Mouse (Mus musculus) limb, embryonic 15.5 days (tissue): Measurements from ENCODE around the gene Sidt1. TPM values are rescaled to one million over a fixed set of nuclear protein-coding genes. Genes with fewer than 3 reads are reported as not detected.
"Not testable (repeated sequence)": the region's sequence is repeated elsewhere in the genome, so short reads cannot be mapped to it uniquely, and the experiment has no call there.

Experiments used
- ATAC-seq: fragments of 200-750 bp; cut with Nextera tagmentation; 2 replicates; pipeline ENCODE4 v1.8.0; 2017; ENCODE audit warnings: low read depth, moderate TSS enrichment; ENCODE audit not compliant: insufficient number of reproducible peaks, low FRiP score, low TSS enrichment
- H3K27ac ChIP-seq: fragments of 300-500 bp; sonication (generic); 2 replicates; pipeline ENCODE4 v1.5.1; 2015; ENCODE audit warnings: moderate library complexity, mild to moderate bottlenecking, inconsistent platforms
- H3K27me3 ChIP-seq: fragments of 300-500 bp; sonication (generic); 2 replicates; pipeline ENCODE4 v1.6.1; 2015; ENCODE audit warnings: inconsistent platforms
- H3K36me3 ChIP-seq: fragments of 300-500 bp; sonication (generic); 2 replicates; pipeline ENCODE4 v1.6.1; 2015; ENCODE audit warnings: inconsistent platforms
- H3K4me1 ChIP-seq: fragments of 300-500 bp; sonication (generic); 2 replicates; pipeline ENCODE4 v1.6.1; 2015; ENCODE audit warnings: inconsistent platforms
- H3K4me2 ChIP-seq: fragments of 300-500 bp; sonication (generic); 2 replicates; pipeline ENCODE4 v1.6.1; 2015; ENCODE audit warnings: mild to moderate bottlenecking, inconsistent platforms
- H3K4me3 ChIP-seq: fragments of 300-500 bp; sonication (generic); 2 replicates; pipeline ENCODE4 v1.5.1; 2015; ENCODE audit warnings: mild to moderate bottlenecking, inconsistent platforms
- H3K9ac ChIP-seq: fragments of 300-500 bp; sonication (generic); 2 replicates; pipeline ENCODE4 v1.6.1; 2015; ENCODE audit warnings: inconsistent platforms
- H3K9me3 ChIP-seq: fragments of 300-500 bp; sonication (generic); 2 replicates; pipeline ENCODE4 v1.6.1; 2016; ENCODE audit warnings: inconsistent platforms
- WGBS: fragments of 180-500 bp; shearing (Covaris S2); methylation state at CpG from one replicate; pipeline ENCODE4 v1.1.7; 2015; 5-methylcytosine and 5-hydroxymethylcytosine counted together
- polyA plus RNA-seq: library from polyadenylated mRNA; unstranded; fragments of >200 nt; fragmentation: Nextera tagmentation; extraction: Ambion mirVana; gene quantifications from 2 replicates; pipeline ENCODE4 v1.2.1, GENCODE M21; 2015

Gene Sidt1
- polyA plus RNA-seq, 1 experiment from 2014 or later = 0.24 TPM

GRCm38 (mm10) chr16:44299438-44300093 lies 33.4 kb downstream of the Sidt1 start:
- 76% methylated on average over 20 of the region's 20 CpGs for WGBS
- H3K4me1 ChIP-seq = no peaks in the 10 kb centered on the region
- no peaks in the 10 kb centered on the region for H3K36me3 ChIP-seq
- no peaks in the 10 kb centered on the region for H3K9me3 ChIP-seq
- H3K9ac ChIP-seq = no peak overlapping the region
- ATAC-seq = no peak
- no peak overlapping the region for H3K4me3 ChIP-seq
- no peaks in the 10 kb centered on the region for H3K27me3 ChIP-seq
- H3K27ac ChIP-seq = no peak overlapping the region
- no peak overlapping the region for H3K4me2 ChIP-seq

- H3K27ac ChIP-seq = no peak overlapping the region
- H3K4me1 ChIP-seq = no peaks in the 10 kb centered on the region
- no peak overlapping the region for H3K4me2 ChIP-seq
- H3K27me3 ChIP-seq = no peaks in the 10 kb centered on the region
- no peak overlapping the region for H3K4me3 ChIP-seq
- no peak for ATAC-seq
- no peaks in the 10 kb centered on the region for H3K9me3 ChIP-seq
- no peak overlapping the region for H3K9ac ChIP-seq
- H3K36me3 ChIP-seq = no peaks in the 10 kb centered on the region
These were observed 39.0 kb downstream of the Sidt1 start for GRCm38 (mm10) chr16:44293960-44294359.

- not testable (repeated sequence) for H3K9ac ChIP-seq, H3K4me3 ChIP-seq, H3K27me3 ChIP-seq, H3K27ac ChIP-seq, H3K36me3 ChIP-seq, H3K4me2 ChIP-seq, ATAC-seq, H3K9me3 ChIP-seq, H3K4me1 ChIP-seq
- WGBS = 93% methylated on average over 2 of the region's 2 CpGs
These were observed 40.3 kb downstream of the Sidt1 start for GRCm38 (mm10) chr16:44292681-44293080.

- H3K9ac ChIP-seq = no peak overlapping the region
- H3K4me1 ChIP-seq = no peaks in the 10 kb centered on the region
- WGBS = 60% methylated on average over 4 of the region's 4 CpGs
- H3K9me3 ChIP-seq = no peaks in the 10 kb centered on the region
- no peak for ATAC-seq
- no peaks in the 10 kb centered on the region for H3K27me3 ChIP-seq
- H3K4me3 ChIP-seq = no peak overlapping the region
- H3K36me3 ChIP-seq = no peaks in the 10 kb centered on the region
- no peak overlapping the region for H3K4me2 ChIP-seq
- H3K27ac ChIP-seq = no peak overlapping the region
These were observed 43.9 kb downstream of the Sidt1 start for GRCm38 (mm10) chr16:44289004-44289648.

- no peaks in the 10 kb centered on the region for H3K36me3 ChIP-seq
- H3K9me3 ChIP-seq = no peaks in the 10 kb centered on the region
- no peak overlapping the region for H3K4me2 ChIP-seq
- no peak overlapping the region for H3K9ac ChIP-seq
- no peak overlapping the region for H3K4me3 ChIP-seq
- H3K27me3 ChIP-seq = no peaks in the 10 kb centered on the region
- no peaks in the 10 kb centered on the region for H3K4me1 ChIP-seq
- WGBS = 45% methylated on average over 7 of the region's 7 CpGs
- ATAC-seq = no peak
- peak overlapping the region; percentile 27; the same call in 1 of the 2 replicates for H3K27ac ChIP-seq
These were observed 45.5 kb downstream of the Sidt1 start for GRCm38 (mm10) chr16:44287356-44287950.

- 73% methylated on average over 5 of the region's 5 CpGs for WGBS
- no peak for ATAC-seq
These were observed 50.2 kb downstream of the Sidt1 start for GRCm38 (mm10) chr16:44282614-44283325.

GRCm38 (mm10) chr16:44282036-44282435 lies 51.0 kb downstream of the Sidt1 start:
- no peaks in the 10 kb centered on the region for H3K27me3 ChIP-seq
- H3K27ac ChIP-seq = no peak overlapping the region
- no peak for ATAC-seq
- H3K36me3 ChIP-seq = no peaks in the 10 kb centered on the region
- H3K9me3 ChIP-seq = no peaks in the 10 kb centered on the region
- WGBS = 82% methylated on average over 3 of the region's 3 CpGs
- H3K9ac ChIP-seq = no peak overlapping the region
- no peaks in the 10 kb centered on the region for H3K4me1 ChIP-seq
- H3K4me2 ChIP-seq = no peak overlapping the region
- no peak overlapping the region for H3K4me3 ChIP-seq

More at GRCm38 (mm10) chr16:44282614-44283325, 50.2 kb downstream of the Sidt1 start:
- H3K9me3 ChIP-seq = no peaks in the 10 kb centered on the region
- H3K4me3 ChIP-seq = no peak overlapping the region
- no peaks in the 10 kb centered on the region for H3K36me3 ChIP-seq
- no peaks in the 10 kb centered on the region for H3K4me1 ChIP-seq
- no peak overlapping the region for H3K27ac ChIP-seq
- H3K4me2 ChIP-seq = no peak overlapping the region
- no peak overlapping the region for H3K9ac ChIP-seq
- no peaks in the 10 kb centered on the region for H3K27me3 ChIP-seq

GRCm38 (mm10) chr16:44280806-44281205 lies 52.2 kb downstream of the Sidt1 start:
- no peak overlapping the region for H3K4me2 ChIP-seq
- no peak overlapping the region for H3K9ac ChIP-seq
- H3K9me3 ChIP-seq = no peaks in the 10 kb centered on the region
- no peaks in the 10 kb centered on the region for H3K27me3 ChIP-seq
- no peak overlapping the region for H3K27ac ChIP-seq
- ATAC-seq = no peak
- 72% methylated on average over 2 of the region's 2 CpGs for WGBS
- no peak overlapping the region for H3K4me3 ChIP-seq
- no peaks in the 10 kb centered on the region for H3K4me1 ChIP-seq
- no peaks in the 10 kb centered on the region for H3K36me3 ChIP-seq

- H3K36me3 ChIP-seq = no peaks in the 10 kb centered on the region
- no peak for ATAC-seq
- H3K4me3 ChIP-seq = no peak overlapping the region
- H3K27me3 ChIP-seq = no peaks in the 10 kb centered on the region
- H3K27ac ChIP-seq = no peak overlapping the region
- no peaks in the 10 kb centered on the region for H3K4me1 ChIP-seq
- 87% methylated on average over 10 of the region's 10 CpGs for WGBS
- no peak overlapping the region for H3K4me2 ChIP-seq
- no peaks in the 10 kb centered on the region for H3K9me3 ChIP-seq
- H3K9ac ChIP-seq = no peak overlapping the region
These were observed 55.8 kb downstream of the Sidt1 start for GRCm38 (mm10) chr16:44277212-44277611.

GRCm38 (mm10) chr16:44271371-44272038 lies 61.5 kb downstream of the Sidt1 start:
- 79% methylated on average over 9 of the region's 9 CpGs for WGBS
- H3K9me3 ChIP-seq = no peaks in the 10 kb centered on the region
- no peak overlapping the region for H3K9ac ChIP-seq
- no peaks in the 10 kb centered on the region for H3K4me1 ChIP-seq
- no peak overlapping the region for H3K4me2 ChIP-seq
- no peaks in the 10 kb centered on the region for H3K27me3 ChIP-seq
- ATAC-seq = no peak
- H3K36me3 ChIP-seq = no peaks in the 10 kb centered on the region
- no peak overlapping the region for H3K27ac ChIP-seq
- H3K4me3 ChIP-seq = no peak overlapping the region

GRCm38 (mm10) chr16:44270606-44271005 lies 62.4 kb downstream of the Sidt1 start:
- Histone ChIP-seq H3K9me3 (no peaks in the 10 kb centered on the region), H3K27ac (no peak overlapping the region), H3K9ac (no peak overlapping the region), H3K4me1 (no peaks in the 10 kb centered on the region), H3K4me2 (no peak overlapping the region), H3K36me3 (no peaks in the 10 kb centered on the region), H3K4me3 (no peak overlapping the region), H3K27me3 (no peaks in the 10 kb centered on the region)
- ATAC-seq = no peak
- WGBS = 76% methylated on average over 5 of the region's 5 CpGs
